Mouse (Mus musculus) liver, embryonic 15.5 days (tissue): ENCODE results near the gene Vti1a. TPM values are rescaled to one million over a fixed set of nuclear protein-coding genes. Genes with fewer than 3 reads are reported as not detected.

Experiments
- ATAC-seq: fragments of 200-750 bp; cut with Nextera tagmentation; 2 replicates; pipeline ENCODE4 v1.8.0; 2017; ENCODE audit warnings: moderate number of reproducible peaks, mild to moderate bottlenecking, moderate library complexity; ENCODE audit not compliant: insufficient read depth
- H3K27ac ChIP-seq: fragments of 300-500 bp; sonication (generic); replicated peaks from 2 replicates; pipeline ENCODE4 v1.5.1; 2015; ENCODE audit warnings: mild to moderate bottlenecking, inconsistent platforms
- H3K27me3 ChIP-seq: fragments of 300-500 bp; sonication (generic); 2 replicates; pipeline ENCODE4 v1.6.1; 2015; ENCODE audit warnings: mild to moderate bottlenecking, inconsistent platforms
- H3K36me3 ChIP-seq: fragments of 300-500 bp; sonication (generic); replicated peaks from 2 replicates; pipeline ENCODE4 v1.6.1; 2015; ENCODE audit warnings: moderate library complexity, mild to moderate bottlenecking, inconsistent platforms
- H3K4me1 ChIP-seq: fragments of 300-500 bp; sonication (generic); replicated peaks from 2 replicates; pipeline ENCODE4 v1.6.1; 2015; ENCODE audit warnings: inconsistent platforms
- H3K4me2 ChIP-seq: fragments of 300-500 bp; sonication (generic); 2 replicates; pipeline ENCODE4 v1.6.1; 2015; ENCODE audit warnings: moderate library complexity, mild to moderate bottlenecking, inconsistent platforms
- H3K4me3 ChIP-seq: fragments of 300-500 bp; sonication (generic); replicated peaks from 2 replicates; pipeline ENCODE4 v1.5.1; 2015; ENCODE audit warnings: mild to moderate bottlenecking, inconsistent platforms
- H3K9ac ChIP-seq: fragments of 300-500 bp; sonication (generic); 2 replicates; pipeline ENCODE4 v1.6.1; 2015; ENCODE audit warnings: moderate library complexity, mild to moderate bottlenecking, inconsistent platforms
- H3K9me3 ChIP-seq: fragments of 300-500 bp; sonication (generic); replicated peaks from 2 replicates; pipeline ENCODE4 v1.6.1; 2016; ENCODE audit warnings: inconsistent platforms
- WGBS: fragments of 180-500 bp; shearing (Covaris S2); methylation state at CpG from one replicate; pipeline ENCODE4 v1.1.7; 2015; ENCODE audit warnings: mixed read lengths; ENCODE audit not compliant: insufficient replicate concordance; 5-methylcytosine and 5-hydroxymethylcytosine counted together
- polyA plus RNA-seq: library from polyadenylated mRNA; unstranded; fragments of >200 nt; fragmentation: Nextera tagmentation; extraction: Ambion mirVana; gene quantifications from 2 replicates; pipeline ENCODE4 v1.2.1, GENCODE M21; 2015

Vti1a gene
- polyA plus RNA-seq, 1 experiment from 2014 or later: 13.7 TPM

DNA sequence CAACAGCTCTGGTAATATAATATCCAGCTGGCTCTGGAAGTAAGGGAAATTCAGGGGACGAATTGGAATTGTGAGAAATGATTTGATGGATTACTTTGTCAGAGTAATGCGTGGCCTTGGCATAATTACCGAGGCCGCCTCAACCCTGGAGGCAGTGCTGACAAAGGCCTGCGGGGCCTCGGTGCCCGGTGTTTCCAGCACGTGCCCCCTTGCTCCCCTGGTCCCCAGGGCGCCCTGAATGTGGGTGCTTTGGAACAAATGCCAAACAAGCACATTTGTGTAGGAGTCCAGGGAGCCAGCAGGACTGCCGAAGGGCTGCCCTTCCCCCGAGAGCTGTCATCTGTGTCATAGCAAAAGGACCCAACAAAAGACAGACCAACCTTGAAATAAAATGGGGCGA lies 281.9 kb downstream of the Vti1a start:
- Histone ChIP-seq H3K4me3 (no peak overlapping the region), H3K9ac (no peak overlapping the region), H3K4me2 (no peak overlapping the region), H3K27me3 (no peaks in the 10 kb centered on the region), H3K36me3 (no peaks in the 10 kb centered on the region), H3K27ac (no peak overlapping the region), H3K4me1 (peaks cover 17% of the 10 kb centered on the region; the same call in 1 of the 2 replicates), H3K9me3 (no peaks in the 10 kb centered on the region)
- 74% methylated on average over 12 of the region's 12 CpGs for WGBS
- ATAC-seq: no peak

DNA sequence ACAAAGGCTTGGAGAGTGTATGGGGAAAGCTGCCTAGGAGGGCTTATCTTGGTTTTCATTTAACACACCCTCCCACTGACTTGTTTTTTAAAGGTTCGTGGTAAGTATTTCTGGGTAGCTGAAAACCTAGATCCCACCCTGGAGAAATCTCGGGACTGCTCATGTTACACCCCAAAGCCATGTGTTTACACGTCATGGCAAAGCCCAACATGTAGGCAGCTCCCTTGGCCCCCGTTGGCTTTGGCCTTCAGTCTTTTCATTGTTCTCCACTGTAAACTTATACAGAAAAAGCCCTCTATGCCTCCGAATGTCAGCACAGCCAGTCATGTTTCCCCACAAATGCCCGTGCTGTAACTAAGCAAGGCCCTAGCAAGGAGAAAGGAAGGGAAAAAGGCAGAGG lies 283.0 kb downstream of the Vti1a start:
- Histone ChIP-seq H3K4me1 (peaks cover 11% of the 10 kb centered on the region; the same call in 1 of the 2 replicates), H3K27ac (no peak overlapping the region)
- WGBS: 47% methylated on average over 6 of the region's 6 CpGs

DNA sequence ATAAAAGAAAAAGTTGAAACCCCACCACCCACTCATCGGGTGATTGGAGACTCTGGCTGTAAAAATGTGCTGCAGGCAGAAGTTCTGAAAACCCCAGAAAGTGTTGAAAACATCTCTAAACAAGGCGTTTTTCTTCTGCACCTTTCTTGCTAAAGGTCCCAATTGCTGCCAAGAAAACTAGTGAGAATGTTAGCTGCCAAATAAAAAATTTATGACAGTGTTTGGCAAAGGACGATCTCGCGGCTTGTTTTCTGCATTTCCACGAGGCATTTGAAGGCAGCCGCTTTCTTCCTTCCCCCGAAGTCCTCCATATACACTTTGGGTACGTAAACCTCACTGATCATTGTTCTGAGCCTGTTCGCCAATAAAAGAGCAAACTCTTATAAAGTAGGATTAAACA lies 291.6 kb downstream of the Vti1a start:
- no peak overlapping the region for H3K9ac ChIP-seq
- H3K9me3 ChIP-seq: no peaks in the 10 kb centered on the region
- no peaks in the 10 kb centered on the region for H3K27me3 ChIP-seq
- H3K4me3 ChIP-seq: no peak overlapping the region
- ATAC-seq: no peak
- no peaks in the 10 kb centered on the region for H3K36me3 ChIP-seq
- H3K4me1 ChIP-seq: 0 out of 2 replicates have a peak, but pooled peaks cover 6% of the 10 kb centered on the region
- H3K27ac ChIP-seq: no peak overlapping the region
- H3K4me2 ChIP-seq: no peak overlapping the region
- WGBS: 74% methylated on average over 10 of the region's 10 CpGs

More for the DNA sequence above, 283.0 kb downstream of the Vti1a start:
- no peak for ATAC-seq
- H3K36me3 ChIP-seq: no peaks in the 10 kb centered on the region
- H3K4me2 ChIP-seq: no peak overlapping the region
- no peaks in the 10 kb centered on the region for H3K9me3 ChIP-seq
- H3K27me3 ChIP-seq: no peaks in the 10 kb centered on the region
- H3K4me3 ChIP-seq: no peak overlapping the region
- H3K9ac ChIP-seq: no peak overlapping the region

DNA sequence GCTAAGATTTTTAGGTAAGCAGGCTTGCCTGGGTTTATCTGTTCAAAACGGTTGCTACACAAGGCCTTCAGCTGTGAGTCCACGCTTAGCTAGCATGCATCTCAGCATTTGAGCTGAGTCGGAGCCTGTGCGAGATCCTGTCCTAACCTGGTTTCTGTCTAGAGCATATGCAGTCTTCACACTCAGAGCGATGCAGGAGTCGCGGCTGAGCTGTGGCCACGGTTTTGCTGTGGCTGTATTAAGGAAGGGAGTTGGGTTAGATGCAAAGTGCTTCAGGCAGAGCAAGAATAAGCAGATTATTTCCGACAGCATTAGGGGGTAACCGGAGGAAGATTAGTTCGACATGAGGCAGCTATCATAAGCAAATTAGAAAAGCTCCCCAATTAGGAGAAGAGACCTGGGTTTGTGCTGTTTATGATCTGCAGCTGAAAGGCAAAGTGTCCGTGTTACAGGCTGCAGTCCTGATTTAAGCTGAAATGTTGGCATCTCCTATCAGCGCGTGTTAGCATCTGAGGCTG lies 292.8 kb downstream of the Vti1a start:
- H3K36me3 ChIP-seq: no peaks in the 10 kb centered on the region
- no peak overlapping the region for H3K9ac ChIP-seq
- no peak overlapping the region for H3K27ac ChIP-seq
- H3K4me2 ChIP-seq: no peak overlapping the region
- H3K9me3 ChIP-seq: no peaks in the 10 kb centered on the region
- 0 out of 2 replicates have a peak, but pooled peaks cover 8% of the 10 kb centered on the region for H3K4me1 ChIP-seq
- no peak for ATAC-seq
- H3K27me3 ChIP-seq: no peaks in the 10 kb centered on the region
- no peak overlapping the region for H3K4me3 ChIP-seq
- 78% methylated on average over 14 of the region's 14 CpGs for WGBS

DNA sequence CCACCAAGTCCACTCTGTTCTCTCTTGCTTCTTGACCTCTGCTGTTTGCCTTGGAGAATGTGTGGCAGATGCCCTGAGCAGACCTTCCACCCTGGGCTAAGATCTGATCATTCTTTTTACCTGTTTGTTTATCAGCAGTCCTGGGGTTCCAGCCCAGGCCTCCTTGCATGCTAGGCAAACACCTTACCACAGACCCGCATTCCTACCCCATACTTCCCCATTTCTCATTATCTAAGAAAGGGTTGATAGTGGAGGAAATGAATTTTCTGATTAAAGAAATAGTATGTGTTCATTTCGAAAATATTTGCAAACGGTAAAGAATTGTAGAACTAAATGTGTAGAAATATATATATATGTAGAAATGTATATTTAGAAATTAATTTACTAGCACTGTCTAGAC lies 293.7 kb downstream of the Vti1a start:
- H3K9ac ChIP-seq: no peak overlapping the region
- no peaks in the 10 kb centered on the region for H3K27me3 ChIP-seq
- H3K36me3 ChIP-seq: no peaks in the 10 kb centered on the region
- H3K4me3 ChIP-seq: no peak overlapping the region
- no peak overlapping the region for H3K27ac ChIP-seq
- no peak overlapping the region for H3K4me2 ChIP-seq
- no peaks in the 10 kb centered on the region for H3K9me3 ChIP-seq
- 39% methylated on average over 3 of the region's 3 CpGs for WGBS
- no peak for ATAC-seq
- 0 out of 2 replicates have a peak, but pooled peaks cover 8% of the 10 kb centered on the region for H3K4me1 ChIP-seq

DNA sequence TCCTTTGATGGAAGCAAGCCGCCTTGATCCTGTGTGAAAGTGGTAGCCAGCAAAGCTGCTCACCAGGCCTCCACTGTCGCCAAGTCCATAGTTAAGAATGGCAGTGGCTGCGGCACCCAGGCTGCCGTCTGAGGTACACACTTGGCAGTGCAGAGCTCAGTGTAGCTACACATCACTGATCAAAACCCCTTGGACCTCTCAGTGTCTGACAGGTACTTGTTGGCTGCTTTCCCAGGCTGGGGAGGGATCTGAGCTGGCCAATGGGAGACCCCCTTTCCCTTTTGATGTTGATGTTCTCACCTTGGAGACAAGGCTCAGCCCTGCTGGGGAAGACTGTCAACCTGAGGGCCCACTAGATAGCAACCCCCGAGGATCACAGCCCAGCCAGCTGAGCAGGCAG lies 299.6 kb downstream of the Vti1a start:
- Histone ChIP-seq H3K4me3 (no peak overlapping the region), H3K27me3 (no peaks in the 10 kb centered on the region), H3K36me3 (no peaks in the 10 kb centered on the region), H3K27ac (no peak overlapping the region), H3K9ac (no peak overlapping the region), H3K4me1 (0 out of 2 replicates have a peak, but pooled peaks cover 2% of the 10 kb centered on the region), H3K4me2 (no peak overlapping the region), H3K9me3 (no peaks in the 10 kb centered on the region)
- no peak for ATAC-seq
- 62% methylated on average over 5 of the region's 5 CpGs for WGBS

DNA sequence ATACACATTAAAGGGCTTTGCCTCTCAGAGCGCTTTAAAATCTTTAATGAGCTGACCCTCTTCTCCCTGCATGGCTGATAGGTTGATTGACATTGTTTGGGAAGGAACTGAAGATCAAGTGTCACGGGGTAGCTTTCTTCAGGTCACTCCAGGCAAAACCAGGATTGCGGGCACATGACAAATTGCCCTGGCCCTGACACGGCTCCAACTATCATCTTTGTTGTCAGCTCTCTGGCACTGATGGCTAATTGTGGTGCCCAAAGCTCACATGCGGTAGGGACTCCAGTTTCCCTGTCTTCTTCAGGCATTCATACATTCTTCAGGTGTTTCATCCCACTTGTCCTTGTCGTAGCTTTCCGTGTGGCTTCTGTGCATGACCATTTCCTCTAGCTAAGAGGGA lies 300.2 kb downstream of the Vti1a start:
- H3K4me3 ChIP-seq: no peak overlapping the region
- 76% methylated on average over 7 of the region's 7 CpGs for WGBS
- H3K4me2 ChIP-seq: no peak overlapping the region
- ATAC-seq: no peak
- no peaks in the 10 kb centered on the region for H3K36me3 ChIP-seq
- no peaks in the 10 kb centered on the region for H3K27me3 ChIP-seq
- H3K9ac ChIP-seq: no peak overlapping the region
- H3K9me3 ChIP-seq: no peaks in the 10 kb centered on the region
- H3K4me1 ChIP-seq: 0 out of 2 replicates have a peak, but pooled peaks cover 2% of the 10 kb centered on the region
- H3K27ac ChIP-seq: no peak overlapping the region

DNA sequence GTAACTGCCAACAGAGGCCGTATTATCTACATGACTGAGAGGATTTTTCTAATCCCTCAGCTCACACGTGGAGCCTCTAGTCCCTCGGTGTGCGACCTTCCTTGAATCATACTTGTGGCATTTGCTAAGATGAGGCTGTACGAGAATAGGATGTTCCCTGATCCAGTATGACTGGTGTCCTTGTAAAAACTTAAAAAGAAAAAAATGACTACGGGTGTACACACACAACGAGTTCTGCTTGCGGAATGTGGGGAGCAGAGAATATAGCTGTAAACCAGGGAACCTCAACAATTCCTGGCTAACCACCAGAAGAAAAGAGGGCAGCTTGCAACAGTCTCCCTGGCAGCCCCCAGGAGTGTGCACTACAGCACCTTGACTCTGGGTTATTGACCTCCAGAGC lies 300.8 kb downstream of the Vti1a start:
- Histone ChIP-seq H3K4me3 (no peak overlapping the region), H3K4me1 (0 out of 2 replicates have a peak, but pooled peaks cover 2% of the 10 kb centered on the region), H3K27me3 (no peaks in the 10 kb centered on the region), H3K9me3 (no peaks in the 10 kb centered on the region), H3K4me2 (no peak overlapping the region), H3K9ac (no peak overlapping the region), H3K36me3 (no peaks in the 10 kb centered on the region), H3K27ac (no peak overlapping the region)
- 80% methylated on average over 8 of the region's 8 CpGs for WGBS
- ATAC-seq: no peak

DNA sequence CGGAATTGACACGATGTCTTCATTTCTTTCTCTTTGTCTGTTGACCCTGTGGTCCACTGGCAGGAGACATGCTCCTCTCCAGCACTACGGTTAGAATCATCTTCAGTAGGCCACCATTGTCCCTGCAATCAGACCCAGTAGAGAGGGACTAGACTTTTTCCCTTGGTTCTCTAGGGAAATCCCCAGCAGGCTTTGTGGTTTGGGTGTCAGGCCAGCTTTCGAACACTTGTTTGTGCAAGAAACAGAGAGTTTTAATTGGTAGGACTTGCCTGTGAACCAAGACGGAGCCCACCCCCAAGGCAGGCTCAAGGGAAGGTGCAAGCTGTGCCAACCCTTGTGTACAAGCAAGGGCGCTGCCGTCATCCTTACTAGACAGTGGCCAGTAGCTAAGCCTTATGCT lies 302.5 kb downstream of the Vti1a start:
- H3K4me2 ChIP-seq: no peak overlapping the region
- H3K36me3 ChIP-seq: no peaks in the 10 kb centered on the region
- H3K9me3 ChIP-seq: no peaks in the 10 kb centered on the region
- WGBS: 76% methylated on average over 7 of the region's 7 CpGs
- no peak overlapping the region for H3K4me3 ChIP-seq
- H3K9ac ChIP-seq: no peak overlapping the region
- 0 out of 2 replicates have a peak, but pooled peaks cover 4% of the 10 kb centered on the region for H3K4me1 ChIP-seq
- H3K27me3 ChIP-seq: no peaks in the 10 kb centered on the region
- no peak for ATAC-seq
- H3K27ac ChIP-seq: no peak overlapping the region

DNA sequence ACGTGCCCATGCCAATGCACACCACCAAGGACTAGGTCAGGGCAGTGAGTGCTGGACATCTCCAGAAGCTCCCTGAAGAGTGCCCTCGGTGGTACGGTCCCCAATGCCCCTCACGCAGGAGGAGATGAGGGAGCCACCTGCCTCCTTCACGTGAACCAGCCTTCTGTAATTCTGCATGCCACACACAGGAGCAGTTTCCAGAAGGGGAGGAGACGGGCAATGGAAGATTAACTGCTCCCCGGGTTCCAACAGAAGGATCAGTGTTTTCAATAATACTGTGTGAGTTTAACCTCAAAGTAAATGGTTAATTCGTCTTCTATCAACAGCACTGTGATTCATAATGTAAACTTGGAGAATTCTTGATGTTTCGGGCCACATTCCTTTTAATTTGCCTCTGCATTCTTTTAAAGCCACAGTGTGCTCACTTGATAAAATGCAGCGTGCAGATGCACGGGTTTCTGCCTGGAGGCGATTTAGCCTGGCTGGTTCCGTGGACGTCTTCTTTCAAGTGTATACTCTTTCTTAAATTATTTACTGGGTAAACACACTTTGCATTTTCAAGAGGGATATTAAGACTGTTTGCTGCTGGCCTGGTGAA lies 304.4 kb downstream of the Vti1a start:
- no peaks in the 10 kb centered on the region for H3K9me3 ChIP-seq
- no peak overlapping the region for H3K9ac ChIP-seq
- H3K27ac ChIP-seq: no peak overlapping the region
- no peak overlapping the region for H3K4me2 ChIP-seq
- no peak for ATAC-seq
- WGBS: 72% methylated on average over 14 of the region's 14 CpGs
- no peaks in the 10 kb centered on the region for H3K36me3 ChIP-seq
- no peak overlapping the region for H3K4me3 ChIP-seq
- 0 out of 2 replicates have a peak, but pooled peaks cover 4% of the 10 kb centered on the region for H3K4me1 ChIP-seq
- H3K27me3 ChIP-seq: no peaks in the 10 kb centered on the region

DNA sequence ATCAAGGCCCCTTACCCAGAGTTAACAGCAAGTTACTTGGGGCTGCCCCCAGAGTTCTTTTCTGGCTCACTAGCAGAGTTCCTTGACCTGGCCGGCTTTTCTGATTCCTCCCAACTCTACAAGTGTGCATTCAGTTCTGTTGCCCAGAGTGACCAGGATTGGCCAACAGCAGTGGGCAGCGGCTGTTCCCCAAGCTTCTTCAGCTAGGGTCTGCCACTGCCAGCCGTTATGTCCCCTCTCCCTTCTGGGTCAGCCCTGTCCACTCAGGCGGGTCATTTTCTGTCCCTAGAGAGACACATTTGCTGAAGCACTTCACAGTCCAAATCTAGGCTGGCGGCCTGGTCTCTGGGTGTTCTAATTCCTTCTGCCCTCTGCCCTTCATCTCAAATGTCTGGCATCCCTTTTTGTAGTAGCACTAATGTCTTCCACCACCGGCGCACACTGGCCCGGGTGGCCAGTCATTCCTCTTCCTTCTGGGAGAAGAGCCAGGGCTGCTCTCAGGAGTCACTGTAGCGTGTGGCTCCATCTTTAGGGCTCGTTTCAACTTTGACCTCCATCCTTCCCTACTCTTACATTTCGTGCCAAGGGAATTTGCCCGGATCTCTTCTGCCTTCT lies 305.0 kb downstream of the Vti1a start:
- no peak overlapping the region for H3K27ac ChIP-seq
- no peak overlapping the region for H3K4me3 ChIP-seq
- no peak for ATAC-seq
- no peaks in the 10 kb centered on the region for H3K27me3 ChIP-seq
- no peak overlapping the region for H3K9ac ChIP-seq
- no peak overlapping the region for H3K4me2 ChIP-seq
- no peaks in the 10 kb centered on the region for H3K9me3 ChIP-seq
- WGBS: 72% methylated on average over 12 of the region's 12 CpGs
- 0 out of 2 replicates have a peak, but pooled peaks cover 4% of the 10 kb centered on the region for H3K4me1 ChIP-seq
- no peaks in the 10 kb centered on the region for H3K36me3 ChIP-seq
